Mouse (Mus musculus) gastrocnemius, postnatal 25 days (tissue): ENCODE measurements around the gene Csf3. TPM values are rescaled to one million over a fixed set of nuclear protein-coding genes. Genes with fewer than 3 reads are reported as not detected.
"Not testable (repeated sequence)": the region's sequence is repeated elsewhere in the genome, so short reads cannot be mapped to it uniquely, and the experiment has no call there.

Experiments used
- DNase-seq: peaks from one replicate; pipeline ENCODE4 v3.0.0; 2022
- long read RNA-seq, 2 experiments: library from polyadenylated mRNA; stranded (forward); transcript quantifications; one replicate each; pipeline ENCODE4 v2.0.0; 2021
- total RNA-seq, 2 experiments: library from RNA; stranded (reverse); gene quantifications; 1 replicate in 1 of 2; 2 replicates in 1 of 2; pipeline ENCODE4 v1.2.3; 2021

Csf3 gene
- not detected for total RNA-seq
- long read RNA-seq, experiment 1, result 0 reads
- long read RNA-seq, experiment 2, result 0 reads

DNA sequence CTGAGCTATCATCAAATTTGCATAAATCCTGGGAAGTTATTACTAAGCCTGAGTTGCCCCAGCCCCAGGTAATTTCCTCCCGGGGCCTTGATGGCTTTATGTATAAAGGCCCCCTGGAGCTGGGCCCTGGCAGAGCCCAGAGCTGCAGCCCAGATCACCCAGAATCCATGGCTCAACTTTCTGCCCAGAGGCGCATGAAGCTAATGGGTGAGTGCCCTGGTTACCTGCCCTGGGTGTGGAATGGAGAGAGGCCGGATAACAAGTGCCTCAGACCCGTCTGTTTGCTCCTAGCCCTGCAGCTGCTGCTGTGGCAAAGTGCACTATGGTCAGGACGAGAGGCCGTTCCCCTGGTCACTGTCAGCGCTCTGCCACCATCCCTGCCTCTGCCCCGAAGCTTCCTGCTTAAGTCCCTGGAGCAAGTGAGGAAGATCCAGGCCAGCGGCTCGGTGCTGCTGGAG lies at the start of gene Csf3:
Csf3 (plus strand) TSS at position 51 of the 458 bp plus-strand sequence.
- DNase-seq, result no peak

- not testable (repeated sequence) for DNase-seq
Measured at GRCm38 (mm10) chr11:98655076-98655475, 46.0 kb upstream of the Csf3 start.

DNA sequence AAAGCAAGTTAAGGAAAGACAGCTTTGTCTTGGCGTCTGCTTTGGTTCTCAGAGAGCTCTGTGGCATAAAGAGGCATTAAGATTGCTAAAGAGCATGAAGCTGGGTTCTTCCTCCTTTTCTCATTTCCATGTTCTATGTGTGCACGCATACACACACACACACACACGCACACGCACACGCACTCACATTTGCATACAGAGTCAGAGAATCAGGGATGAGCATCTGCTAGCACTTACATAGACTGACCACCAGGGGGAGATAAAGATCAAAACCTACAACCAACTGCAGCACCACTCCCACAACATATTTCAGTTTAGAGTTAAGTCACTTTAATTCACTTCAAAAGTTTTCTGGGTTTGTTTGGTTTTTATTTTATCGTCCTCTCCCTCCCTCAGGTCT lies 40.5 kb upstream of the Csf3 start:
- no peak for DNase-seq

DNA sequence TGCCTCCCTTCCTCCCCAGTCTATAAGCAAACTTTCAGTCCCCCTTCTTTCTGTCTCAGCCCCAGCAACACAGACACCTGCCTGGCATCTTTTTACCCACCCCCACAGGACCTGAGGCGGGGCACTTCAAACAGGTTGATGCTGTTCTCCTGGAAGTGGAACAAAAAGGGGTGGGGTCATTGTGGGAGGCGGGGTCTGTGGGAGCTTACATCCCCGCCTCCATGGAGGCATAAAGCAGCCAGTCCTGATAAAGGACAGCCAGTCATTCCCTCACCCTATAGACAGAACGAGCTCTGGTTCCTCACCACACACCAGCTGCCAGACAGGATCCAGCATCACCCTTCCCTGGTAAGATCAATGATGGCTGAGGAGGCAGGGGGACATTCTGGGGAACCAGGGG lies 37.0 kb upstream of the Csf3 start, which contains the start of gene Gsdma:
Gsdma (plus strand) TSS at position 261 of the 400 bp plus-strand sequence.
- DNase-seq, result no peak

GRCm38 (mm10) chr11:98668984-98669383 lies 32.1 kb upstream of the Csf3 start:
- DNase-seq, result no peak

DNA sequence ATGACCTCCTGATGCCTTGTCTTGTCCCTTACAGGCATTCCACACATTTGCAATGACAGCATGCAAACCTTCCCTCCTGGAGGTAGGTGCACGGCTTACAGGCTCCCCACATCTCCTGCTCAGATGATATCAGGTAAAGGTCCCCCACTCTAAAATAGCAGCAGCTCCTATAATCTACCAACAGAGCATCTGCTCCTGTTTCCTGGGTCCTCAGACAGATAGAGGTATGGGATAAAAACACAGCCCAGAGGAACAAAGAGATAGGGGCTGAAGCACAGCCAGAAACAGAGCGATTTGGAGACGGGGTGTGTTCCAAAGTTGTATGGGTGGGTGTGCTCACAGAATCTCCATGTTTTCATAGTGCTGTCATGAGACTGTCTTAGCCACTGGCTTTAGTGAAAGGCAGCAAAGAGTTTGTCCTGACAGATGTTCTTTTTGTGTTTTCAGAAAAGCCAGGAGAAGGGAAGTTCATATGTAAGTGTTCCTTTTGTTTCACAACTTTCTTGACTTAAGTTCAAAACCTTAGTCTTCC lies 29.7 kb upstream of the Csf3 start:
- no peak for DNase-seq

DNA sequence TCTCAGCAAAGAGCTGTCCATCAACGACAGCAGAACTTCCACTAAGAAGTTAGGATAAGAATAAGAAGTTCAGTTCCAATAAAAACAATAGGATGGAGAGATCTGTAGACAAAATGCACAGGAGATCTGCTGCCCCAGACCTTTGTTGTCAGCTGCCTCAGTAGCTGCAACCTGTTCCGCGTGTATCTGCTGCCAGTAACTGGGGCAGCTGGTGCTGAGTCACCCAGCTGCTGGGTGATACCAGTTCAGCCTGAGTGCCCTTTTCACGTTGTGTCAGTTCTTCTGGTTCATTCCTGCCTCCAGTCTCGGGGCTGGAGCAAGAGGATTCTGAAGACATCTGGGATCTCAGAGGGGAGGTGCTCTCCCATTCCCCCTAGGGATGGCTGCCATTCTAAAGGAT lies 29.2 kb upstream of the Csf3 start:
- DNase-seq, result no peak

- DNase-seq, result no peak
Measured at GRCm38 (mm10) chr11:98672482-98672881, 28.6 kb upstream of the Csf3 start.

DNA sequence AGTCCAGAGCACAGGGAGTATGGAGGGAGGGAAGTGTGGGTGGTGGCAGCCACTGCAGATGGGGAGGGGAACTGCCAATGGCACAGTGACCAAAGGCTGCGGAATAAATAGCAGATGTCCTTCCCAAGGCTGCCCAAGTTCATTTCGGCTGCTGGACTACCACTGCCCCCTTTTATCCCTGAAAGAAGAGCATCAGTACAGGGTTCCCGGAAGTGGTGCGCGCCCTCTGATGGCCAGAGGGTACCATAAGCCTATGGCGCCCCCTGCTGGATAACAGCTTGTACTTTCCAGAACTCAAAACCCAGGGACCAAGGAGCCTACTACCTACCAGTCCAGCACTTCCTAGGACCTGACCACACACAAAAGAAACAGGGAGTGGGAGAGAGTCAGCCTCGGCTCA lies 27.9 kb upstream of the Csf3 start:
- DNase-seq, result peak; percentile 34

- DNase-seq, result no peak
Measured at GRCm38 (mm10) chr11:98675829-98676363, 25.2 kb upstream of the Csf3 start.

DNA sequence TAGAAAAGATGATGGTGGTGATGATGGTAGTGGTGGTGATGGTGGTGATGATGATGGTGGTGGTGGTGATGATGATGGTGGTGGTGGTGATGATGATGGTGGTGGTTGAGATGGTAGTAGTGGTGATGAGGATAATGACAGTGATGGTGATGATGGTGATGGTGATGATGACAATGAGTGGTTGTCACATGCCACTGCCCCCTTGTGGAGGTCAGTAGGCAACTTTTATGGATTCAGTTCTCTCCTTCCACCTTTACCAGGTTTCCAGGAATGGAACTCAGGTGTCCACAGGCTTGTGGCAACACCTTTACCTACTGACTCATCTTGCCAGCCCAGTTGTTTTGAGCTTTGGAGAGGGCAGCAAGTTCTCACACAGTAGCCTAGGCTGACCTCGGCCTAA lies 21.0 kb upstream of the Csf3 start:
- no peak for DNase-seq

DNA sequence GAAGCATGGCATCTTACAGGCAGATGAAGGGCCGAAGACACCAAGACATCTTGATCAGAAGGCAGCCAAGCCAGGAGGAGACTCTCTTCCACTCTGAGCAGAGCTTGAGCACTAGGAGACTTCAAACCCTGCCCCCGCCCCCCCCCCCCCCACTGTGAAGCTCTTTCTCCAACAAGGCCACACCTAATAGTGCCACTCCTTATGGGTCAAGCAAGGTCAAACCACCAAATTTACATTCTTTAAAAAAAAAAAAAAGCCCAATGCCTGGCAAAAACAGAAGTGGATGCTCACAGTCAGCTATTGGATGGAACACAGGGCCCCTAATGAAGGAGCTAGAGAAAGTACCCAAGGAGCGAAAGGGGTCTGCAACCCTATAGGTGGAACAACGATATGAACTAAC lies 20.5 kb upstream of the Csf3 start:
- DNase-seq, result not testable (repeated sequence)

- DNase-seq, result no peak
Measured at GRCm38 (mm10) chr11:98681186-98681585, 19.9 kb upstream of the Csf3 start.

- DNase-seq, result peak; percentile 96
Measured at GRCm38 (mm10) chr11:98681786-98682745, 19.0 kb upstream of the Csf3 start, which contains the start of gene Psmd3. TSS of gene Psmd3 (plus strand) at chr11:98682554.

DNA sequence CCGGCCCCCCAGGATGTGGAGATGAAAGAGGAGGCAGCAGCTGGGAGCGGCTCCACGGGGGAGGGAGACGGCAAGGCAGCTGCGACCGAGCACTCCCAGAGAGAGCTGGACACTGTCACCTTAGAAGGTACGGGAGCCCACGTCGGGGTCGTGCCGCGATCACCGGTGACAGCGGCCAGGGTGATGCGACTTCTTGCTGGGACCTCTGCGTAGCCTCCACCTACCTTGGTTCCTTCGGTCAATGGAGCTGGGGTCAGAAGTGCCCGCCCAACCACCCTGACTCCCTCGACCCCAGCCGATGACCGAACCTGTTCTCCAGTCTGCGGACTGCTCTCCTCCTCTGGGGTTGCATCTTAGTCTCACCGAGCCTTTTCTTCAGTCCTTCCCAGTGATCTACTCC lies 18.3 kb upstream of the Csf3 start:
- no peak for DNase-seq

DNA sequence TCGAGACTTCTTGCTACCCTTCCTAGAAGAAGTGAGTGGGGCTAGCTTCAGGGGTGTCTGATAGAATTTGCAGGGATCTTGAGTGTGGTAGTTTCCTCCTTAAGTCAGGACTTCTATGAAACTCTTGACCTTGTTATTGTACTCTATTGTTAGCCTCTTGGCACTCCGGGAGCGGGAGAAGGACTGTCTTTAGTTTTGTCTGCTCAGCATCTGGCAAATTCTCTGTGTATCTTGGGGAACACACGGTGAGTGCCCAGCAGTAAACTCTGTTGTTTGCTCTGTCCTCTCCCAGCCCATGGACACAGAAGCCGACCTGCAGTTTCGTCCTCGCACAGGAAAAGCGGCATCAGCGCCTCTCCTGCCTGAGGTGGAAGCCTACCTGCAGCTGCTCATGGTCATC lies 15.4 kb upstream of the Csf3 start:
- DNase-seq, result no peak

GRCm38 (mm10) chr11:98686976-98687375 lies 14.1 kb upstream of the Csf3 start:
- no peak for DNase-seq

DNA sequence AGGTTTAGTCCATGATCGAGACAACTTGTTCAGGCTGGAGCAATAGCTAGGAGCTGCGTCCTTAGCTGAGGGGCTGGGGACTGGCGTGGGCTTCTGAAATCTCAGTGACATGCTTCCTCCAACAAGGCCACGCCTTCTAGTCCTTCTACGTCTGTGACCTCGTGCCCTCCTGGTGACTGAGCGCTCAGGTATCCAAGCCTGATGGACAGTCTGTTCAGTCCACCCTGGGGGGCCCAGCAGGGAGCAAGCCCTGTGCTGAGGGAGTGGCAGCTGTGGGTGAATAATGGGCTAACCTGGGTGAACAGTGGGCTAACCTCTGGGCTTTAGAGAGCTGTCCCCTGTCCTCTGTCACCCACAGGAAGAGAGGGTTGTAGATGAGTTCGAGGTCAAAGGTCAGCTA lies 13.1 kb upstream of the Csf3 start:
- DNase-seq, result no peak

GRCm38 (mm10) chr11:98693201-98693600 lies 7.9 kb upstream of the Csf3 start:
- no peak for DNase-seq

- DNase-seq, result no peak
Measured at GRCm38 (mm10) chr11:98693746-98694145, 7.3 kb upstream of the Csf3 start.

- no peak for DNase-seq
Measured at GRCm38 (mm10) chr11:98694301-98694700, 6.8 kb upstream of the Csf3 start.

DNA sequence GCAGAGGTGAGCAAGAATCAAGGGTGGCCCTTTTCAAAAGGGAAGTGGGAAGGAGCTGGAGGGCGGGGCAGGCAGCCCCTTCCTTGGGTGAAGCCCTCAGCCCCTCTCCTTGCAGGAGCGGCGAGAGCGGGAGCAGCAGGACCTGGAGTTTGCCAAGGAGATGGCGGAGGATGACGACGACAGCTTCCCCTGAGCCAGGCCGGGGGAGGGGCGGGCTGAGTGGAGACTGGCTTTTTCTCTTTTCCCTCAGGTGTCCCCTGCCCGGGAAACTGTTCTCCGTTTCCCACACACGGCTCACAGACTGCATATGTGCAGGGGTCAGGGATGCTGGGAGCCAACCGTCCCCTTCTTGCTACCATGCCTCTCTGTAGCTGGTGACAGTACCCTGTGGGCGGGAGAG lies 5.7 kb upstream of the Csf3 start:
- DNase-seq, result no peak
